Mouse (Mus musculus): ENCODE data around the gene Znhit1.
"Not testable (repeated sequence)": the region's sequence is repeated elsewhere in the genome, so short reads cannot be mapped to it uniquely, and the experiment has no call there.

Znhit1 gene

DNA sequence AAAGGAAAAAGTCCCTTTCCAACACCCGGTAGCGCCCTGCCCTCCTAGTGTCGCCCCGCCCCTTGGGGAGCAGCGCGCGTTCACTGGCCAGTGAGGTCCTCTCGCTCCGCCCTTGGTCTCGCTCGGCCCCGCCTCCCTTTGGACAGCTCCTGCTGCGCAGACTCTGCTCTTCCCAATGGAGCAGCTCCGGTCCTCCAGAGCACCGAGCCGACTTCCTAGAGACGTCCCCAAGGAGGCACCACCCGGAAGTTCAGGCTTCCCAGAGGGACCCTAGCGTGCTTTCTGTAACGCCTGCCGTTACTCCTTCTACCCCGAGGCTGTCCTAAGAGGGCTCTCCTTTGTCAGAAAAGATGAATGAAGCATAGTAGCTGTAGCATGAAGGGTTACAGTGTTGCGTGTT lies 34.8 kb downstream of the Znhit1 start, which contains the start of gene Fis1:
Gene Fis1 (plus strand): TSS at position 261 of the 400 bp plus-strand sequence.
- DNase-seq (ENCODE audit: low spot score), result peak; percentile 97

DNA sequence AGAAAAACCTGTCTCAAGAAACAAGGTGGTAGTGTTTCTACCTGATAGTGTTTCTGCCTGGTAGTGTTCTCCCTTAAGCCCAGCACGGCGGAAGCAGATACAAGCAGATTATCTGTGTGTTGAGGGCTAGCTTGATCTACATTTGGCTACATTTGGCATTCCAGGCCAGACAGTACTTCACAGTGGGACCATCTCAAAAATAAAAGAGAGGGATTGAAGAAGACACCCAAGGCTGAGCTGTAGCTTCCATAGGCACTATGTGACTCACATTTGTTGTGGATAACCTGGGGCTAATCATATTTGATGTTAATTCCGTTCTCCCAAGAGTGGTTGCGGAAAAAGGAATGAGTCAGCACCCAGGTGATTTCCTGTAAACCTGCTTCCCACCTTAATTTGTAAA lies 35.7 kb downstream of the Znhit1 start:
- DNase-seq (ENCODE audit: low spot score), result no peak

DNA sequence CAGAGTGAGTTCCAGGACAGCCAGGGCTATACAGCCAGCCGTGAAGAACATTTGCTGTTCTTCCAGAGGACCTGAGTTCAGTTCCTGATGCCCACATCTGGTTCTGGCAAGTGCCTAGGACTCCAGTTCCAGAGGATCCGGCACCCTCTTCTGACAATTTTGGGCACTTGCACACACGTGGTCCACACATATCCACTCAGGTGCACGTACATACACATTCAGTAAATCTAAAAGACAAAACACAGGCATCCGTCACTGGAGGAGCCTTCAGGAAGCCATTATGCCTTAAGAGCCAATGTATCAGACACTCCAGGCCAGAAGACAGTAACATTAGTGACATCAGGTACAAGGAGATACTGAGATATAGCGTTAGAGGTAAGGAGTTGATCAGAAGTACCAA lies 37.3 kb downstream of the Znhit1 start:
- DNase-seq (ENCODE audit: low spot score), result no peak

DNA sequence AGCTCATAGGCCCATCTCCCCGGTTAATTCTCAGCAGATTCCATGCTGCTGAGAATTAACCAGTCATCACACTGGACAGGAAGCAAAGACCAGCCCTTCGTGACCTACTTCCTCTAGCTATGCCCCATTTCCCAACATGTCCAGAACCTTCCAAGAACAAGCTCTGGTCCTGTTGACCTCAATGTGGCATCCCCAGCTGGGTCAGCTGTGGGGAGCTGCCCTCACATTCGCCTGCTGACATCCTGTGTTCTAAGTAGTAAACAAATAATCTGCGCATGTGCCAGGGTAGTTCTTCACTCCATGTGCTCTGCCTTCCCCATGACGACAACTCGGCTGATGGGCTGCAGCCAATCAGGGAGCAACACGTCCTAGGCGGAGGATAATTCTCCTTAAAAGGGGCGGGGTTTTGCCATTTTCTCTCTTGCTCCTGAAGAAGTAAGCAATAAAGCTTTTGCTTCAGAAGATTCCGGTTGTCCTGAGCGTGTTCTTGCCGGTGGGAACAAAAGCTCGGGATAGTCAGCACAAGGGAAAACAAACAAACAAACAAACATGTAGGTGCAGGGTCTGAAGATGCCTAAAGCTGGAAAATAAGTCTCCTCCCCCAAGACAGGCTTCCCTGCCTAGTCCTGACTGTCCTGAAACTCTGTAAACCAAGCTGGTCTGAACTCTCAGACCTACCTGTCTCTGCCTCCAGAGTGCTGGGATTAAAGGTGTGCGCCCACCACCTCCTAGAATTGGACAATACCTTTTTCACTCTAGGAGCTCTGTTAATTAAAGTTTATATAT lies 38.1 kb downstream of the Znhit1 start:
- not testable (repeated sequence) for DNase-seq (ENCODE audit: low spot score)

DNA sequence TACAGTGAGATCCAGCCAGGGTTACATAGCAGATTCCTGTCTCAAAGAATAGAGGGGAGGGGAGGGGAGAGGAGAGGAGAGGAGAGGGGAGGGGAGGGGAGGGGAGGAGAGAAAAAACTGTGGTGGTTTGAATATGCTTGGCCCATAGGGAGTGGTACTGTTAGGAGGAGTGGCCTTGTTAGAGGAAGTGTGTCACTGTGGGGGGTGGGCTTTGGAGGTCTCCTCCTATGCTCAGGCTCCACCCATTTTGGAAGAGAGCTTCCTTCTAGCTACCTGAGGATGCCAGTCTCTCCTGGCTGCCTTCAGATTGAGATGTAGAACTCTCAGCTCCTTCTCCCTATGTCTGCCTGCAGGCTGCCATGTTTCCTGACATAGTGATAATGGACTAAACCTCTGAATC lies 39.9 kb downstream of the Znhit1 start:
- no peak for DNase-seq (ENCODE audit: low spot score)

DNA sequence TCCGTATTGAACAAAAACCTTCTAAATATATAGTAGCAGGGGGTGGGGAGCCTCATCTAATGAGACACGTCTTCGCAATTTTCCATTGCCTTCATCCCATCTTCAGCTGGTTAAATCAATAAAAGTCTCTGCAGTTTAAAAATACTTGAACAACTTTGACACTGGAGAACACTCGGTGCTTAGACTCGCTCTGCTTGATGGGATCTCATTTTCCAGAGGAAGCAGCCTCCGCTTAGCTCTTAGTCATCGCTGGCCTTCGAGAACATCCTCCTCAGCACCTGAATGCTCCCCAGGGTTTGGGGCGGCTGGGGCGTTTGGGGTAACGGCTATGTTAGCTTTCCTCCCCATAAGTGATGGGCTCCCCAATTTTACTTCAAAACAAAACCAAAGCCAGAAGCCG lies 42.7 kb downstream of the Znhit1 start:
- DNase-seq (ENCODE audit: low spot score), result no peak

DNA sequence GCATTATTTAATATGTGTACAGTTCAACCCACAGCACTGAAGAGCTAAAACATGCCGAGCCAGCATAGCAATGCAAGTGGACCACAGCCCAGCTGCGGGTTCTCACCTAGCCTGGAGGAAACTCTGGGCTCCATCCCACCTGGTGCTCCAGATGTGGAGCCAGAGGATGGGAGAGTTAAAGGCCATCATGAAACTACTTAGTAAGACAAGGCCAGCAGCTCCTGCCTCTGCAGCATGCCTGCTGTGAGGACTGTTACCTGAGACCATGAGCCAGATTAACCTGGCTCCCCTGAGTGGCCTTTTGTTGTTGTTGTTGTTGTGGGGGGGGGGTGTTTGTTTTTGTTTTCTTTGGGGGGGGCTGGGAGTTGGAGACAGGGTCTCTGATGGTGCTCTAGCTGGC lies 44.4 kb downstream of the Znhit1 start:
- DNase-seq (ENCODE audit: low spot score), result no peak

DNA sequence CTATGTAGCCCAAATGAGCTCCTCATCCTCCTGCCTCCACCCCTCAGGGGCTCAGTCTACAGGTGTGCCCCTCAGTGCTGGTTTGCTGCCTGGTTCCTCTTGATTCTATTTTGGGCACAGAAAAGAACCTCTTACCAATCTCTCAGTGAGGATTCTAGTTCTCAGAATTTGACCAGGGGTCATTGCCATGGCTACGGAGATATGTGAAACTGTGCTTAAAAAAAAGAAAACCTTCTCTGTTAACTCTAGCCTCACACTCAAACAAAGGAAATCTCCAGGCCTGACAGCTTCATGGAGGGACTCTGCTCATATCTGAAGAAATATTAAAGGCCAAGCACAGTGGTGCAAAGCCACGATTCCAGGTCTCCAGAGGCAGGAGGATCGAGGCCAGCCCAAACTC lies 45.0 kb downstream of the Znhit1 start:
- no peak for DNase-seq (ENCODE audit: low spot score)

DNA sequence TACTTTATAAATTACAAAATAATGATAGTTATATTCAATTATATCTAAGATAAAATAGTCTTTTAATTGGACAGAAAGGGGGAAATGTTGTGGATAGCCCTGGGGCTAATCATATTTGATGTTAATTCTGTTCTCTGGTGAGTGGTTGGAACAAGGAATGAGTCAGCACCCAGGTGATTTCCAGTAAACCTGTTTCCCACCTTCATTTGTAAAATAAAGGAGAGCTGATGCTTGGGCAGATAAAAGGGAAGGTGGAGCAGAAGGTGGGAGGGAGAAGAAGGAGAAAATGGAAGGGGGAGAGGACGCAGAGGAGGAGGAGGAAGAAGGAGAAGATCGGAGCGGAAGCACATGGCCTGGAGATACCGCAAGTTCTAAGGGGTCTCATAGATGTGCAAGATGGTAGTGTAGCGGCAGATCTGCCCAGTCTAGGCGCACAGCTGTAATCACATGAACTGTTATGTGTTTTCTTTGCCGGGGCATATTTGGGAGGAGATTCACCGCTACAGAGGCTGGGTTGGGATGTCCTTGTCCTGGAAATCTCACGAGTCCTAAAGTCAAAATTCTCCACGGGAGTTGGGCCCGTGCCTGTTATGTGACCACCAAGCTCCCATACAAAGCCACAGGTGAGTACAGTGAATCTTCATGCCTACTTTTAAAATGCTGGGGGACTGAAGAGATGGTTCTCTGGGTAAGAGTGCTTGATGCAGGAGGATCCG lies 46.8 kb downstream of the Znhit1 start:
- no peak for DNase-seq (ENCODE audit: low spot score)

DNA sequence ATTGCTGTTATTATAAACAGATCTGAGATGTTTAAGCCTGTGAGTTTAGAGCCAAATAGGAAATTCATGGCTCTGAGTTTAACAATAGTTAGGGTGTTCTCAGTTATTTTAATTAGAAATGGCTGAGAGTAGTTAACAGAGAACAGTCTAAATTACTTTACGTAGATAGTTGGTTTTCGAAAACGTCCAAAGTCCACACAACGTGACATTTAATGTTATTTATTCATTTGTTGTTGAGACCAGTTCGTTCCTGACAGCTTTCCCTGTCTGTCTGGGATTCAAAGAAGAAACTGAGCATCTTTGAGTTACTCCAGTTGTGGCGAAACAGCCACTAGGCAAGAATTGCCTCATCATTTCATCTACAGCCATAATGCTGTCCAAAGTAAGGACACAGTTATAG lies 47.8 kb downstream of the Znhit1 start:
- not testable (repeated sequence) for DNase-seq (ENCODE audit: low spot score)

DNA sequence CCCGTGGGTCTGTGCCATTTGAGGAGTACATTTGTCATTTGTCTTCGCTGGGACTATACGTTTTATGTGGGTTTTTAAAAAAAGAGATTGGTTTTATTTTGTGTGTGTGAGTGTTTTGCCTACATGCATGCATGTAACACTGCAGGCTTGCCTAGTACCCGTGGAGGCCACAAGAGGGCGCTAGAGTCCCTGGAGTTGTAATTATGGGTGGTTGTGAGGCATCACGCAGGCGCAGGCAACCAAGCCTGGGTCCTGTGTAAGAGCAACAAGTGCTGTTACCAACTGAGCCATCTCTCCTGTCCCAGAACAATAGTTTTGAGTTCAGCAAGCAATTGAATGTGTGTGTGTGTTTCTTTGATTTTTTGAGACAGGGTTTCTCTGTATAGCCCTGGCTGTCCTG lies 48.5 kb downstream of the Znhit1 start:
- no peak for DNase-seq (ENCODE audit: low spot score)

DNA sequence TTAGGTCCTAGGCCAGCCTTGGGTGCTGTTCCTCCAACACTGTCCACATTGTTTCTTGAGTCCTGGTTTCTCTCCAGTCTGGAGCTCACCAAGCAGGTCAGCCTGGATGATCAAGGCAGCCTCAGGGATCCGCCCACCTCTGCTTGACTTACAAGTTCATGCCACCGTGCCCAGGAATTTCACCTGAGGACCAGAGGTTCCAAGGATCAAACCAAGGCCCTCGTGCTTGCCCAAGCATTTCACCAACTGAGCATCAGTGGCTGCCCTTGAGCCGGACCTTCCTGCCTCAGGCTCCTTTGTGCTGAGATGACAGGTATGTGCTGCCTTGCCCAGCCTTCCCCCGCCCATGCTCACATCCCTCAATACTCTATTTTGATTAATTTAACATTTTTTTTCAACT lies 50.2 kb downstream of the Znhit1 start:
- DNase-seq (ENCODE audit: low spot score), result no peak

DNA sequence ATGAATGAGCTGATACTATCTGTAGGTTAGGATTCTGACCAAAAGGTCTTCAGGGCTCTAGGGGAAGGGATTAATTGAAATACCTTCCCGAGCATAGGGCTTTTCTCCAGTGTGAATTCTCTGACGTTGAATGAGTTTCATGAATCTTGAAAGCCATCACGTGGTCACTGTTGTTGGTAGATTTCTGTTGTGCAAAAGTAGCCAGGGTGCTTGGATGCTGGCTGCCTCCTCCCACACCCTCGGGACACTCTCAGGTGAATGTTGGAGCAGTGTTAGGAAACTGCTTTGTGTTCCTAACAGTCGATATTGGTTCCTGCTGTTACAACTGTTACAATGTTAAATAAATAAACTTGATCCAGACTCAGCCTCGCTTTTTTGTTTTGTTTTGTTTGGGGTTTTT lies 51.1 kb downstream of the Znhit1 start:
- no peak for DNase-seq (ENCODE audit: low spot score)

DNA sequence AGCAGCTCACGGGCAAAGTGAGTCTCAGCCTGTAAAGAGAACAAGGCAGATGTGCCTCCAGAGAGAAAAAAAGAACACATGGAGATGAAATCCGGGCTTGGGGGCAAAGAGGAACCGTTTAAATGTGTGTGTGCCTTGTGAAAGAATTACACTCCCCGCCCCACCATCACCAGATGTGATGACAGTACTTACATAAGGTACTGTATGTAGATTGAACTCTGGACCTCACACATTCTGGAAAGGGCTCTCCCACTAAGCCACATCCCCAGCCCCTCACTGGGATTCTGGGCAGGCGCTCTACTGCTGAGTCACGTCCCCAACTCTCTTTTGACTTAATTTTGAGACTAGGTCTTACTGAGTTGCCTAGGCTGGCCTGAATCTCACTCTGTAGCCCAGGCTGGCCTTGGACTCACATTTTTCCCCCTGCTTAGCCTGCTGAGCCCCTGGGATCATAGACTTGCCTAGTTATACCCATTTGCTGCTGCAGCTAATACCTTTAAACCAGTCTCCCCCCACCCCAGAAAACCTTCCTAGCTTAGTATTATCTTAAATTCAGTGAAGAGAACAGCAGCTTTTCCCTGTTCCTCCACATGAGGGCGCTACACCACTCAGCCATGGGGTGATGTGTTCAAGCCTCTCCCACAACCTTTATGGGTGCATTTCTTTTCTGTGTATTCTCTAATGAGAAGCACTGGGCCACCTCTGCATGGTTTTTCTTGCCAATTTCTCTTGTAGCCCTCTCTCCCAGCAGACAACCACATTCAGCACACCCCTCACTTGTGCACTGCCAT lies 51.7 kb downstream of the Znhit1 start:
- no peak for DNase-seq (ENCODE audit: low spot score)

DNA sequence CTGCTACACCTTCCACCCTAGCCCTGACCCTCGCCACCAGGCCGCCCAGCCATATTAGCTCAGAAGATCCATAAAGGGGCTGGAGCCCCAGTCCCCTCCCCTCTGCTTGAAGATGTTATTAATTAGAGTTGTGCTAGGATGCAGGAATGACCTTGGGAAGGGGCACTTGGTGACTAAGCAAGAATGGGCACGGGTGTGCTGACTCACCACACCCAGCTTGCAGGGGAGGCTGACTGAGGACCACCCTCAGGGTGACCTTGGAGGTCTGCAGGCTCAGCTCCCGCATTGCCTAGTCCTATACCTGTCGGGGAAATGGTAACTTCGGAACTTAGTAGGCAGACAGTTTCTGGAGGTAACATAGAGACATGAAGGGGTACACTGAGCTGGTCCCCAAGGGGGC lies 53.9 kb downstream of the Znhit1 start:
- no peak for DNase-seq (ENCODE audit: low spot score)

DNA sequence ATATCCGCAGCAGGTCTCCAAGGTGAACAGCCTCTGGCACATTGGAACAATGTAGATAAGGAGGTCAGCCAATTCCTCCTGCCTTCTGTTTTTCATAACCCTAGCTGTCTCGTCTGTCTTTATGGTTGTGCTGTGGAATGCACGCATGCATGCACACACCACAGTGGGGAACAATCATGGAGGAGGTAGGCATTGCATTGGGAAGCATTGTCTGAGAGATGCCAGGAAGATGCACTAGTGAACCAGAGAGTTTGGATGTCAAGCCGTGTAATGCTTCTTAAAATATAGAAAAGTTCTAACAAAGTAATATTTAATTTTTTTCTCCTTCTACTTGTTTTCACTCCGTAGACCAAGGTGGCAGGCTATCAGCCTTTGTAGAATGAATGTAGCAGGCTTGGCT lies 54.9 kb downstream of the Znhit1 start:
- no peak for DNase-seq (ENCODE audit: low spot score)
